Mouse (Mus musculus) olfactory bulb, adult 2 months (tissue): ENCODE measurements at regions not wholly inside any gene's neighbourhood (a gene's known extent, or its start where the extent isn't known, plus 50 kb on each side); places are given as distances from the start of the nearest gene placed in this dataset.

Experiments used
- H3K27ac ChIP-seq: fragments of 200-500 bp; 2 replicates; pipeline ENCODE4 v1.5.1; 2012; ENCODE audit warnings: low read depth, low read length; ENCODE audit not compliant: insufficient read depth
- H3K4me1 ChIP-seq: fragments of 200-500 bp; 2 replicates; pipeline ENCODE4 v1.6.1; 2012; ENCODE audit warnings: low read length; ENCODE audit not compliant: control insufficient read depth, insufficient read depth
- H3K4me3 ChIP-seq: fragments of 200-500 bp; 2 replicates; pipeline ENCODE4 v1.5.1; 2012; ENCODE audit warnings: mild to moderate bottlenecking, low read depth, low read length, moderate library complexity; ENCODE audit not compliant: insufficient read depth
- CTCF ChIP-seq: fragments of 200-500 bp; IDR thresholded peaks from 2 replicates; pipeline ENCODE4 v1.5.1; 2012; ENCODE audit warnings: low read depth, mild to moderate bottlenecking, low read length, moderate library complexity; ENCODE audit not compliant: insufficient read depth
- POLR2A ChIP-seq: fragments of 200-500 bp; IDR thresholded peaks from 2 replicates; pipeline ENCODE4 v1.6.1; 2012; ENCODE audit warnings: mild to moderate bottlenecking, low read depth, low read length, moderate library complexity; ENCODE audit not compliant: insufficient read depth
- WGBS: fragments of 180-500 bp; shearing (Covaris S2); methylation state at CpG from one replicate; pipeline ENCODE4 v1.1.7; 2018; 5-methylcytosine and 5-hydroxymethylcytosine counted together

- no peak overlapping the region for H3K27ac ChIP-seq
- peaks cover 6% of the 10 kb centered on the region; the same call in 1 of the 2 replicates for H3K4me1 ChIP-seq
- H3K4me3 ChIP-seq, result no peak overlapping the region
- 92% methylated on average over 7 of the region's 7 CpGs for WGBS
- no peak for TF ChIP-seq POLR2A
- no peak for TF ChIP-seq CTCF
Measured at GRCm38 (mm10) chr16:31608964-31609363, 54.3 kb upstream of the Dlg1 start.

GRCm38 (mm10) chr16:31609394-31610172 lies 53.7 kb upstream of the Dlg1 start:
- WGBS, result 93% methylated on average over 10 of the region's 10 CpGs

More at GRCm38 (mm10) chr16:31609394-31610172, 53.7 kb upstream of the Dlg1 start:
- H3K4me1 ChIP-seq, result peaks cover 6% of the 10 kb centered on the region; the same call in 1 of the 2 replicates
- H3K27ac ChIP-seq, result no peak overlapping the region
- H3K4me3 ChIP-seq, result no peak overlapping the region
- no peak for TF ChIP-seq POLR2A
- no peak for TF ChIP-seq CTCF
